Mouse (Mus musculus): ENCODE results near the gene Cyfip2.

DNA sequence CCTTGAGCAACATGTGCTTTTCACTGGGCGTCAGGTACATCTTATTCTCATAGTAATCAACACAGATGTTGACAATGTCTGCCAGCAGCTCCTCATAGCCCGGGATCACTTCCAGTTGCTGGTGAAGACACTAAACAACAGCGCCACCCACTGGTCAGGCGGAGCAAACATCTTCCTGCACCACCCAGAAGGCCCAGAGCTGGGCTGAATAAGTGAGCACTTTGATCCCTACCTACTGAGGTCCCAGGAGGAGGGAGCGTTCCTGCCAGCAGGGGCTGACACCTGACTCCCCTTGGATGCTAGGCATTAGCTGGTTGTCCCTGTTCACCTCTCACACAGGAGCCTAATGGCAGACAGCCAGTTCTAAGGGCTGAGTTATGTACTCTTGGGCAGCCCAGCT lies 35.9 kb downstream of the Cyfip2 start:
- peak; percentile 66 for TF ChIP-seq CTCF (IDR thresholded peaks at IDR 0.05; ENCODE audit: low read depth)
- TF ChIP-seq EP300 (IDR thresholded peaks at IDR 0.05; ENCODE audit: low read depth): no peak

Data from liver, postnatal 0 days (tissue).